Mouse (Mus musculus) cerebellum, adult 18-20 months (tissue): ENCODE measurements at regions not wholly inside any gene's neighbourhood (a gene's known extent, or its start where the extent isn't known, plus 50 kb on each side); places are given as distances from the start of the nearest gene placed in this dataset.

ENCODE experiments used
- DNase-seq, 2 experiments: peaks; one replicate each; pipeline ENCODE4 v3.0.0; 2021

- DNase-seq, result no peak
Measured at GRCm38 (mm10) chr9:60931290-60931689, 136.9 kb downstream of the Uaca start.

- no peak for DNase-seq
Measured at GRCm38 (mm10) chr9:60936937-60937336, 142.6 kb downstream of the Uaca start.

DNA sequence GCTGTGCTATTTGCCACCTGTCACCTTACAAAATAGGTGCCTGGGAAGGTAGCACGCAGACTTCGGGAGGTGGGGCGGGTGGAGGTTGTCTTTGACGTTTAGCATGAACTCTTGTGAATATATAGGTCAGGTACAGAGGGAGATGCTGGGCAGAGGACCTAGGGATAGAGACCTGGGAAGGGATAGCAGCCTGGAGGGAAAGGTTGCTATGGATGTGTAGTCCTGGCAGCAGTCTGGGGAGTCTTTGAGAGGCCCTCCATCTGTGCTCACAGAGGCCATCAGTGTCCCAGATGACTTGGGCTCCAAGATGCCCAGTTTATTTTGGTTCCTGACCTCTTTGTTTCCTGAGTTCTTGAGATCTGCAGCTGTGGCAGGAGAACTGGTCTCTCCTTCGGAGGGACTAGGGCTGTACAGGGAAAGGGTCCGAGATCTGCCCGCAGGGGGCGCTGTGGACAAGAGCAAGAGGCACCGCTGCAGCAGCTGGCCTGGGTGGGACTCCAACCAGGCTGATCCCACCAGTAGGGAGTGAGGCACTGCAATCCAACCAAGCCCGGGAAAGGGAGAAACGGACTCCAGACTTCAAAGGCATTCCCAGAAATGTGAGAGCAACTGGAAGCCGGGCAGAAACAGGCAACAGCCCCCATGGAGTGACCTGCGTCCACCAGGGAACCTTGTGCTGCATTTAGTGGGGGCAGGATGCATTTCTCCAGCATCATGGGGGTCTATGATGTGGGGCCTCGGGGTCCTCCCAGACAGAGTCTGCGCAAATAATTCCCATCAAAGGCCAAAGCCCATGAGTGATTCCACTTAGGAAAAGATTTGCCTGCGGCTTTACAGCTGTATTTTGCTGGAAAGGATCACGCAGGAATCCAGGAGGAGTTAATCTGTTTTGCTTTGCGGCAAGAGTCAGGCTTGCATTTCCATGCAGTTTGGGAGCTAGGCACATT, 145.8 kb downstream of the Uaca start:
- peak; percentile 25 to 39 for DNase-seq

- DNase-seq, result no peak
Measured at GRCm38 (mm10) chr9:60947363-60947762, 153.0 kb downstream of the Uaca start.

DNA sequence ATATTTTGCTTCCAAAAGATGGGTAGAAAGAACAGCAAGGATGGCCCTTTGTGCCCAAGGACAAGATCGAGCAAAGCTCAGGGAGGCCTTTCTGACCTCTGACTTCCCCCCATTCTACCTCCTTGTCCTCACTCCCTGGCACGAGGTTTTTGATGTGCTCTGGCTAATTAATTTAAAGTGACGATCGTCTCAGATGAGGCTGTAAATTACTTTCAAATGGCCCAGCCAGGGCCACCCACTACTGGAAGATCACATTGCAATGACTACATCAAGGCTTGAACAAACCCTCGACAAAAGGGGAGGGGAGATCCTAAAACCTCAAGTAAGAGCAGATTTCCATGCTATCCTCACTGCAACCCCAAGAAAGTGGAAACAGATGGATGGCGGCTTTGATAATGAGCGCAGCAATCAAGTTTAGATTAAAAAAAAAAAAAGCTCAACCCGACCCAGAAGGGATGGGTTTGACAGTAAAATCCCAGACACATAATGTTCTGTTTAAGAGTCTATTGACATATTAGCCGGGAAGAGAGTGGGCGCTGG, 154.3 kb downstream of the Uaca start:
- DNase-seq, result no peak

DNA sequence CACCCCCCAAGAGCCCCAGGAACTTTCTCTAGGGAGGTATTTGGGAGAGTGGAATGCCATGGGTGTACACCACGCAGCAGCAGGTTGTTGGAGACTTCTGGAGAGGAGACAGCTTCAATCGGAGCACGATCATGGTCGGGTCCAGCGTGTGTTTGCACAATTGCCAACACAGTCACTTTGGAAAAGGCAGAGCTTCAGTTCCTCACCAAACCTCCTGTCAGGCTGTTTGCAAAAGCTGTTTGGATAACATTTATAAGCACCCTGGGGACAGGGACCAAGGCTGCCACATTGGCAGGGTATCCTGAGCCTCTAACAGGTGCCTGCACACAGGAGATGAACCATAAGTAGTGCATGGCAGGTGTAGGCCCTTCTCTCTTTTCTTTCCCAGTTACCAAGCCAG, 155.8 kb downstream of the Uaca start:
- peak in 1 of 2 experiments; percentile 16 for DNase-seq

GRCm38 (mm10) chr9:60951071-60951561, 156.8 kb downstream of the Uaca start:
- peak; percentile 46 to 47 for DNase-seq

DNA sequence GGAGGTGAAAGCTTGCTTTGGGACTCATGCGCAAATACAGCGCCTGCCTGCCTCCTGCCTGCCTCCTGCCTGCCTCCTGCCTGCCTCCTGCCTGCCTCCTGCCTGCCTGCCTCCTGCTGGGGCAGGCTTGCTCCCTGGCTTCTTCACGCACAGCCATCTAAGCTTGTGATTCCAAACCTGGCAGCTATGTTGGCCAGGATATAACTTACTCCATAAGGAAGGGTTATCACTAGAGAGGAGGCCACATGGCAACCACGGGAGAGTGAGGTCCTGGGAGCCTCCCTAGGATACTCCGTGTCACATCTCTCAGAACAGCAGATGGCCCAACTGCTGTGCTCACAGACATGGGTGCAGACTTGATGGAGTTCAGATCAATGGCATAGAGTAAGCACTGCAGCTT, 163.1 kb downstream of the Uaca start:
- no peak for DNase-seq

DNA sequence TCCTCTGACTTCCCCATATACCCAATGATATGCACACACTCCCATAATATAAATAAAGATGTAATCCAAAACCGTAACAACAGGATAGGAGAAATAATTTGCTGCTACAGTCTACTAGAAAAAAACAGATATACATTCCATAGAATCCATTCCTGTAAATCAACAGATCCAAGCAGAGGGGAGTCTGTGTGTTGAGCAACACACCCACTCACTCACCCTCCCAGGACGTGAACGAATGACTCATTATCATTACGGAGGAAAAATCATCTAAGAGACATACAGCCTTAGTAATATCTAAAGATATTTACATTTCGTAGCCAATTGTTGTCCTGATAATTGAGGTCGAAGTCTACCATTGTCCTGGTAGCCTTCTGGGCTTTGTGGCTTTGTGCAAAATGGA, 165.2 kb downstream of the Uaca start:
- DNase-seq, result no peak

GRCm38 (mm10) chr9:60962086-60962485, 167.7 kb downstream of the Uaca start:
- DNase-seq, result no peak

GRCm38 (mm10) chr9:60965641-60966040, 171.3 kb downstream of the Uaca start:
- DNase-seq, result no peak

DNA sequence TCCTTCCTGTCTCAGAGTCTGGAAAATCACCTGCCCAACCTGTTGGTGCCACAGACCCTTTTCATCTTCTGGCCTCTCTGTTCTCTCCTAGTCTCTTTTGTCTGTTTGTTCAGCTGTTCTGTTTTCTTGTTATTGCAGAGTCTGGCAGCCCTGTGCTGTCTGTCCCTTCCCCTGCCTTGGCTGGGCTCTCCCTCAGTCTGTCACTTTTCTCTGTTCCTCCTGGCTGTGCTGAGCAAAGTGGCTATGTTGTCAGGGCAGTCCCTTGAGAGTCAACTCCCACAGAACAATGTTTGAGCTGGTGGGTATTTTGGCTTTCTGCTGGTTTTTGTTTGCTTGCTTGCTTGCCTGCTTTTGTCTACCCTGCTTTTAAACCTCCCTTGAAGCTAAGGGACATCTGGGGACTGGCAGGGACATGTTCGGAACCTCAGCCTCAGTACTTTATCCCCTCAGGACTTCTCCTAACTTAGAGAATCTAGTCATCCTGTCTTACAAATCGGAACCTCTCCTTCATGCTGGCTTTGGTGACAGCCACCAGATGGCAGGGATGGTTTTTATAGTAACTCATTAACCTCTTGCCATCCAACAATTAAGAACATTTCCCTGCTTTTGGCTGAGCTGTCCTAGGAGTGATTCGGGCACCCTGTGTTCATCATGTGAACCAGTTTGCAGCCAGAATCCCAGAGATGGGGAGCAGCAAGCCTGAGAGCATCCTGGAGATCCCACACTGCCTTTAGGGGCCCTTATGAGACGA, 174.1 kb downstream of the Uaca start:
- peak; percentile 12 to 22 for DNase-seq

- DNase-seq, result no peak
Measured at GRCm38 (mm10) chr9:60972201-60972910, 178.0 kb downstream of the Uaca start.

DNA sequence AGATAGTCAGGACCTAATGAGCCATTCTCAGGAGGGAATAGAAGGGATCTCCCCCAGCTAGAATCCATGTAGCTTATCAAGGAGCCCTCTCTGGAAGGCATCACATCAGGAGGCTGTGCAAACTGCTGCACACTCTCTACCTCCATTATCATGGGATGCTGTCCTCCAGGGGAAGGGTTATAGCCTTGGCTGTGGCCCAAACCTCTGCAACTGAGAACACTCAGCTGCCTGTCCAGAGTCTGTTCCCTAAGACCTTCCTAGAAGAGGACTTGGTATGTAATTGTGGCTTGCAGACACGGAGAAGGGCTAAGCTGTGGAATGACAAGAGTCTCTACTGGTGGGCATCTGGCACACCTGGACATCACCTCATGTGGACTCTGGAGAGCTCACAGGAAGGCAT, 180.2 kb downstream of the Uaca start:
- DNase-seq, result no peak

- no peak for DNase-seq
Measured at GRCm38 (mm10) chr9:60982383-60983085, 188.2 kb downstream of the Uaca start.

DNA sequence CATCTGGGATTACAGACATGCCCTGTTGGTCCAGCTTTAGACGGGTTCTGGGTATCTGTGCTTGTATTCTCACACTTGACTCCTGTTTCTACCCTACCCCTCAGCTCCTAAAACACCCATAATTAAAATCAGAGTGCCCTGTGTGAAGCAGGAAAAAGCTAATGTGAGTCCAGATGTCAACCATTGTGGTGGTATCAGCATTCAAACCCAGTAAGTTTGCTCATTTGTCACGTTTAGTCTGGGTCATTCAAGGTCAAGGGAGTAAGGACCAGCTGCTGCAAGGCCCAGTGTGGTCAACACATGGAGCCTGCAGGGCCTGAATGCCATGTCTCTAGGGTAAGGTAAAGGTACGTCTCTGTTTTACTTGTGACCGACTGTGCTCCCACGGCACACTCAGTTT, 188.9 kb downstream of the Uaca start:
- DNase-seq, result no peak

GRCm38 (mm10) chr9:60988113-60988512, 193.8 kb downstream of the Uaca start:
- no peak for DNase-seq

DNA sequence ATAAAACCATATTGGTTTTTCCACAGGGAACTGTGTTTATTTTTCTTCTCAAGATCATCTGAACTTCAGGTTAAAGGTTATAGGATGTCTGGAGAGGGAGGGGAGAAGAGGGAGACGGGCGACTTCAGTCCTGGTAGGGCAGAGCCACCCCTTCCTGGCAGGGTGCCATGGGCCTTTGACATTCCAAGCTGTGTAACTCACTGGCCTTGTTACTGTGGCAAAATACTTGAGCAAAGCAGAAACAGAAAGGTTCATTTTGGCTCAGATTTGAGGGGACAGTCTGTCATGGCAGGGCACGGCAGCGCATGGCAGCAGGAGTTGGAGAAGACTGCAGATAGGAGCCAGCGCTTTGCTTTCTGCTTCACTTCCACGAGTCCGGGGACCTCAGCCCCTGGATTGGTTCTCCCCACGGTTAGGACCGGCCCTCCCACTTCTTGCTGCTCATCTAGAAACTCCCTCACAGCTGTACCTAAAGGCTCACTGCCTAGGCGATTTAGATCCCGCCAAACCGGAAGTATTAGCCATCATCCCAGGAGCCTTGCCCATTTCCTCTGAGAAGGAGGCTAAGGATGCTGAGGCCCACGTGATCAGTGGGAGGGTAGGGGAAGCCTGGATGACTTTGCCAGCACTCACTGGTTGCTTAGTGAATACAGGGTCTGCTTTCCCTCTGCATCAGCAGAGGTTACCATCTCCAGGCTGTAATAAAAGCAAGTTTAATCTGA, 195.5 kb downstream of the Uaca start:
- DNase-seq, result no peak

DNA sequence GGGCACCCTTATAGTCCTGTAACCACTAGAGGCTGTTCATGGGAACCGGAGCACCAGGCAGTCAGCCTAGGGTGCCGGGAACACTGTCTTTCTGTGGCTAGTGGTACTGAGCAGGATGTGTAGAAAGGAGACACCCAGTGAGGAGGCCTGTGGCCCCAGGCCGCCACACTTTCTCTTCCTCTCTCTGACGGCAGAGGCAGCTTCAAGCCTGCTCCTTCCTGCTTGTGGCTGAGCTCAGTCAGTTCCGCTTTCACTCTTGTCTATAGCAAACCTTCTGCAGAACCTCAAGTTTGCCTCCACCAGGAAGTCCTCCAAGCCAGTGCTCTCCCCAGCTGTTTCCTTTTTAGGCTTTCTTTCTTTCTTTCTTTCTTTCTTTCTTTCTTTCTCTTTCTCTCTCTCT, 197.2 kb downstream of the Uaca start:
- DNase-seq, result no peak

GRCm38 (mm10) chr9:60993661-60994060, 199.3 kb downstream of the Uaca start:
- no peak for DNase-seq

DNA sequence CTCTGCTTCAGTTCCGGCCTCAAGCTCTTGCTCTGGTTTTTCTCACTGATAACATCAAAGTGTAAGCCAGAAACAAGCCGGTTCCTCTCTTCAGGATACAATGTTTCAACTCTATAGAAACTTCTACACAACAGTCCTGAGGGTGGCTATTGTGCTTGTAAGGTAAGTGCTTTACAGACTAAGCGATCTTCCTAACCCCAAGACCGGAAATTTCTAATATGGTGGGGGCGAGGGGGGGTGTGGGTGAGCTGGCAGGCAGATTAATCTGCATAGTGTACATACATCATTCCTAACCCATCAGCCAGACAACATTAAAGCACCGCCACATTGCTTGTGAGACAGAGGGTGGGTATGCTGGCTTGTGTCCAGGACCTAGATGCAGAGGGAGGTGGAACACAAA, 200.8 kb downstream of the Uaca start:
- DNase-seq, result no peak
